Mouse (Mus musculus) lung, embryonic 16.5 days (tissue): ENCODE results near the gene Tpsg1. TPM values are rescaled to one million over a fixed set of nuclear protein-coding genes. Genes with fewer than 3 reads are reported as not detected.

Source experiments
- ATAC-seq: fragments of 200-750 bp; cut with Nextera tagmentation; 2 replicates; pipeline ENCODE4 v1.8.0; 2017; ENCODE audit warnings: low read depth, mild to moderate bottlenecking, moderate library complexity
- H3K27ac ChIP-seq: fragments of 300-500 bp; sonication (generic); 2 replicates; pipeline ENCODE4 v1.5.1; 2014; ENCODE audit warnings: mild to moderate bottlenecking, control low read depth, low read length
- H3K27me3 ChIP-seq: fragments of 300-500 bp; sonication (generic); 2 replicates; pipeline ENCODE4 v1.6.1; 2014; ENCODE audit warnings: low read depth, low read length, mixed read lengths; ENCODE audit not compliant: control insufficient read depth, insufficient read depth
- H3K36me3 ChIP-seq: fragments of 300-500 bp; sonication (generic); 2 replicates; pipeline ENCODE4 v1.6.1; 2014; ENCODE audit warnings: low read length; ENCODE audit not compliant: control insufficient read depth, insufficient read depth
- H3K4me1 ChIP-seq: fragments of 300-500 bp; sonication (generic); replicated peaks from 2 replicates; pipeline ENCODE4 v1.6.1; 2014; ENCODE audit warnings: low read length, mixed read lengths; ENCODE audit not compliant: control insufficient read depth, insufficient read depth
- H3K4me2 ChIP-seq: fragments of 300-500 bp; sonication (generic); 2 replicates; pipeline ENCODE4 v1.6.1; 2014; ENCODE audit warnings: low read depth, low read length, control low read depth
- H3K4me3 ChIP-seq: fragments of 300-500 bp; sonication (generic); 2 replicates; pipeline ENCODE4 v1.5.1; 2014; ENCODE audit warnings: mild to moderate bottlenecking, low read length, control low read depth
- H3K9ac ChIP-seq: fragments of 300-500 bp; sonication (generic); 2 replicates; pipeline ENCODE4 v1.6.1; 2014; ENCODE audit warnings: low read length, control low read depth
- H3K9me3 ChIP-seq: fragments of 300-500 bp; sonication (generic); 2 replicates; pipeline ENCODE4 v1.6.1; 2016; ENCODE audit warnings: low read length; ENCODE audit not compliant: control insufficient read depth
- WGBS: fragments of 180-500 bp; shearing (Covaris S2); extraction: QIAGEN DNeasy Blood & Tissue Kit; methylation state at CpG from one replicate; pipeline ENCODE4 v1.1.7; 2014; 5-methylcytosine and 5-hydroxymethylcytosine counted together
- polyA plus RNA-seq: library from polyadenylated mRNA; unstranded; fragments of >200 nt; fragmentation: Nextera tagmentation; extraction: Ambion mirVana; gene quantifications from 2 replicates; pipeline ENCODE4 v1.2.1, GENCODE M21; 2015

The Tpsg1 gene
- polyA plus RNA-seq, 1 experiment from 2014 or later = 0.31 TPM

GRCm38 (mm10) chr17:25402224-25402623, 33.2 kb downstream of the Tpsg1 start:
- ATAC-seq = no peak
- H3K27ac ChIP-seq = no peak overlapping the region
- WGBS = 81% methylated on average over 13 of the region's 13 CpGs
- peaks cover 8% of the 10 kb centered on the region; the same call in 1 of the 2 replicates for H3K4me1 ChIP-seq
- H3K9ac ChIP-seq = no peak overlapping the region
- H3K4me2 ChIP-seq = no peak overlapping the region
- H3K36me3 ChIP-seq = no peaks in the 10 kb centered on the region
- no peaks in the 10 kb centered on the region for H3K9me3 ChIP-seq
- no peak overlapping the region for H3K4me3 ChIP-seq
- H3K27me3 ChIP-seq = no peaks in the 10 kb centered on the region

- no peak overlapping the region for H3K9ac ChIP-seq
- no peaks in the 10 kb centered on the region for H3K36me3 ChIP-seq
- H3K27me3 ChIP-seq = no peaks in the 10 kb centered on the region
- no peaks in the 10 kb centered on the region for H3K9me3 ChIP-seq
- no peak for ATAC-seq
- no peak overlapping the region for H3K4me2 ChIP-seq
- H3K4me1 ChIP-seq = peaks cover 8% of the 10 kb centered on the region; the same call in 1 of the 2 replicates
- H3K27ac ChIP-seq = no peak overlapping the region
- 31% methylated on average over 3 of the region's 3 CpGs for WGBS
- no peak overlapping the region for H3K4me3 ChIP-seq
These were observed 35.1 kb downstream of the Tpsg1 start for GRCm38 (mm10) chr17:25404190-25404589.

- no peaks in the 10 kb centered on the region for H3K9me3 ChIP-seq
- H3K27ac ChIP-seq = no peak overlapping the region
- peak; percentile 47 for ATAC-seq
- 7% methylated on average over 10 of the region's 10 CpGs for WGBS
- no peak overlapping the region for H3K4me3 ChIP-seq
- no peak overlapping the region for H3K4me2 ChIP-seq
- H3K27me3 ChIP-seq = no peaks in the 10 kb centered on the region
- no peak overlapping the region for H3K9ac ChIP-seq
- H3K4me1 ChIP-seq = peaks cover 8% of the 10 kb centered on the region; the same call in 1 of the 2 replicates
- no peaks in the 10 kb centered on the region for H3K36me3 ChIP-seq
These were observed 36.3 kb downstream of the Tpsg1 start for GRCm38 (mm10) chr17:25405224-25405895.

GRCm38 (mm10) chr17:25406011-25406441, 37.0 kb downstream of the Tpsg1 start:
- Histone ChIP-seq H3K9ac (no peak overlapping the region), H3K4me1 (peaks cover 11% of the 10 kb centered on the region), H3K9me3 (no peaks in the 10 kb centered on the region), H3K4me3 (no peak overlapping the region), H3K4me2 (no peak overlapping the region), H3K36me3 (no peaks in the 10 kb centered on the region), H3K27ac (no peak overlapping the region), H3K27me3 (no peaks in the 10 kb centered on the region)
- ATAC-seq = no peak
- 26% methylated on average over 6 of the region's 6 CpGs for WGBS

GRCm38 (mm10) chr17:25407352-25407751, 38.3 kb downstream of the Tpsg1 start:
- Histone ChIP-seq H3K27me3 (no peaks in the 10 kb centered on the region), H3K4me2 (no peak overlapping the region), H3K36me3 (no peaks in the 10 kb centered on the region), H3K9ac (no peak overlapping the region), H3K4me1 (peaks cover 11% of the 10 kb centered on the region), H3K9me3 (no peaks in the 10 kb centered on the region), H3K27ac (no peak overlapping the region), H3K4me3 (no peak overlapping the region)
- no peak for ATAC-seq
- WGBS = 53% methylated on average over 4 of the region's 4 CpGs

- Histone ChIP-seq H3K4me2 (no peak overlapping the region), H3K9me3 (no peaks in the 10 kb centered on the region), H3K36me3 (no peaks in the 10 kb centered on the region), H3K9ac (no peak overlapping the region), H3K27me3 (no peaks in the 10 kb centered on the region), H3K4me1 (peaks cover 11% of the 10 kb centered on the region), H3K27ac (no peak overlapping the region), H3K4me3 (no peak overlapping the region)
- ATAC-seq = no peak
- WGBS = 81% methylated on average over 7 of the region's 7 CpGs
These were observed 39.4 kb downstream of the Tpsg1 start for GRCm38 (mm10) chr17:25408302-25408999.

- no peak for ATAC-seq
These were observed 40.5 kb downstream of the Tpsg1 start for GRCm38 (mm10) chr17:25409621-25410020.

GRCm38 (mm10) chr17:25410180-25410579, 41.1 kb downstream of the Tpsg1 start:
- ATAC-seq = no peak
- Histone ChIP-seq H3K4me2 (no peak overlapping the region), H3K36me3 (no peaks in the 10 kb centered on the region), H3K9me3 (no peaks in the 10 kb centered on the region), H3K27ac (no peak overlapping the region), H3K9ac (no peak overlapping the region), H3K4me1 (peaks cover 20% of the 10 kb centered on the region), H3K27me3 (no peaks in the 10 kb centered on the region), H3K4me3 (no peak overlapping the region)
- 51% methylated on average over 6 of the region's 6 CpGs for WGBS

More at GRCm38 (mm10) chr17:25409621-25410020, 40.5 kb downstream of the Tpsg1 start:
- Histone ChIP-seq H3K9ac (no peak overlapping the region), H3K36me3 (no peaks in the 10 kb centered on the region), H3K9me3 (no peaks in the 10 kb centered on the region), H3K4me2 (no peak overlapping the region), H3K27ac (no peak overlapping the region), H3K4me1 (peaks cover 18% of the 10 kb centered on the region), H3K4me3 (no peak overlapping the region), H3K27me3 (no peaks in the 10 kb centered on the region)
- 78% methylated on average over 7 of the region's 7 CpGs for WGBS

GRCm38 (mm10) chr17:25410786-25411185, 41.7 kb downstream of the Tpsg1 start:
- no peak overlapping the region for H3K9ac ChIP-seq
- H3K27ac ChIP-seq = no peak overlapping the region
- no peaks in the 10 kb centered on the region for H3K27me3 ChIP-seq
- no peak for ATAC-seq
- peaks cover 21% of the 10 kb centered on the region for H3K4me1 ChIP-seq
- no peak overlapping the region for H3K4me3 ChIP-seq
- 32% methylated on average over 7 of the region's 7 CpGs for WGBS
- no peaks in the 10 kb centered on the region for H3K9me3 ChIP-seq
- no peaks in the 10 kb centered on the region for H3K36me3 ChIP-seq
- no peak overlapping the region for H3K4me2 ChIP-seq
